16 mouse cellular contexts compared by ENCODE assay signal in the genomic region with DNA sequence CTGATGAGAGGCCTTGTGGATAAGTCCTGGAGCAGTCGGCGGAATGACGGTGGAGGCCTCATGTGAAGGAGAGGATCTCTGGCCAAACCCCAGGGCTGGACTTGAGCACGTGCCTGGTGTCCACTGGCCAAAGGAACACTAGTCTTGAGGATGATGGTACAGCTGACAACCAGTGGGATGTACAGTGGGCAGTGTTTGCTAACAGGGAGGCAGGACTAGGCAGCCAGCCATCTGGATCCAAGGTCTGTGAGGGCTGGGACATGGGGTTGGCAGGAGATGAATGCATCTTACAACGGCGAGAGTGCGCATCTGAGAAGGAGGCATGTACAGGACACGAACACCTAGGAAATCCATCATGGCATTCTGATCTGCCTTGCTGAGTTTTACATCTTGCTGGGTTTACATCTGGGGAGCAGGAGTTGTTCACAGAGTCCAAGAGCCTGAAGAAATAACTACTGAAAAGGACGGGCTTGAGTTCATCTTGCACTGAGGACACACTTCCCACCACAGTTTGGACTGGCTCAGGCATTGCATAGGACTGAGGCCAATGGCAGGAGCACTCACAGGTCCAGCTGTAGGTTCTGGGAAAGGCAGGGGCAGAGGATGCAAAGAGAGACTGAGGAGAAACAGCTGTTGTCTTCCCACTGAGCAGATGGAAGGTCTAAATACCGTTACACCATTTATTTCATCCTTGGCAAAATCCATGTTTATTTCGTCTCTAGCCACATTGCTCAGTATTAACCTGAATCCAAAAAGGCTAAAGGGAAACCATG. TPM values are rescaled to one million over a fixed set of nuclear protein-coding genes. Genes with fewer than 3 reads are reported as not detected.
DNase-seq lines count a peak whose midpoint lies in the region; ATAC-seq and TF ChIP-seq lines count a peak whose summit lies in the region.
"Had no signal": no experiment of that assay in that cellular context is flagged by ENCODE, and none has a peak within 500 bp of the region (broad histone marks: within the 10 kb centered on the region; RNA-seq: fewer than 3 reads in every experiment).

No protein-coding gene starts in this region.

- no peaks in the 10 kb centered on the region for H3K36me3 ChIP-seq in lung, embryonic 16.5 days (ENCODE audit: control insufficient read depth, insufficient read depth, low read length)
- H3K36me3 ChIP-seq: hindbrain, embryonic 13.5 days; neural tube, embryonic 15.5 days had no signal

- H3K4me3 ChIP-seq in lung, embryonic 16.5 days (ENCODE audit: low read length): no peak overlapping the region
- H3K4me3 ChIP-seq: hindbrain, embryonic 13.5 days; neural tube, embryonic 15.5 days had no signal

- TF ChIP-seq POLR2A in brain, embryonic 14.5 days (IDR thresholded peaks at IDR 0.05; ENCODE audit: borderline replicate concordance, extremely low read depth, insufficient read depth, insufficient read length, poor library complexity, severe bottlenecking): no peak

- no peaks in the 10 kb centered on the region for H3K9me3 ChIP-seq in lung, embryonic 16.5 days (ENCODE audit: control insufficient read depth, low read length)
- H3K9me3 ChIP-seq: hindbrain, embryonic 13.5 days; neural tube, embryonic 15.5 days had no signal

- no peak overlapping the region for H3K9ac ChIP-seq in lung, embryonic 16.5 days (ENCODE audit: low read length)
- H3K9ac ChIP-seq: hindbrain, embryonic 13.5 days; liver, embryonic 14.5 days; neural tube, embryonic 15.5 days had no signal

- peaks cover 10% of the 10 kb centered on the region; the same call in 1 of the 2 replicates for H3K4me1 ChIP-seq in lung, embryonic 16.5 days (replicated peaks; ENCODE audit: control insufficient read depth, insufficient read depth, low read length)
- H3K4me1 ChIP-seq: hindbrain, embryonic 13.5 days; neural tube, embryonic 15.5 days had no signal

- no peaks in the 10 kb centered on the region for H3K27me3 ChIP-seq in lung, embryonic 16.5 days (ENCODE audit: control insufficient read depth, insufficient read depth, low read depth, low read length)
- H3K27me3 ChIP-seq: neural tube, embryonic 15.5 days; Patski had no signal

- WGBS in lung, embryonic 16.5 days: 61% methylated on average over 11 of the region's 11 CpGs

- peak overlapping the region; percentile 80 for H3K27ac ChIP-seq in lung, embryonic 16.5 days (ENCODE audit: low read length)
- H3K27ac ChIP-seq: hindbrain, embryonic 13.5 days; liver, embryonic 14.5 days; neural tube, embryonic 15.5 days had no signal

- no peak for TF ChIP-seq CTCF in brain, embryonic 14.5 days (IDR thresholded peaks at IDR 0.05; ENCODE audit: borderline replicate concordance, extremely low read depth, insufficient read depth, insufficient read length)

- ATAC-seq in lung, embryonic 16.5 days (ENCODE audit: low read depth): peak; percentile 92
- ATAC-seq: CD4-positive, CD25-positive, alpha-beta regulatory T cell, adult 4 months had no signal

- no peak overlapping the region for H3K4me2 ChIP-seq in lung, embryonic 16.5 days (ENCODE audit: low read depth, low read length)
- H3K4me2 ChIP-seq: hindbrain, embryonic 13.5 days; neural tube, embryonic 15.5 days had no signal

- DNase-seq in heart, adult 11 months: peak; percentile 95
- no peak for DNase-seq in heart, adult 8-10 months (ENCODE audit: low spot score)
- DNase-seq in adipocyte (ENCODE audit: low spot score): peak; percentile 22
- DNase-seq in brain, embryonic 14.5 days (ENCODE audit: low read depth): peak; percentile 17
- no peak for DNase-seq in urinary bladder, adult 18-20 months (ENCODE audit: low spot score in 2 of 2)
- no peak for DNase-seq in thymus, postnatal 4 days
- DNase-seq in spleen, postnatal 4 days (ENCODE audit: low spot score in 2 of 2): no peak
- DNase-seq: kidney, postnatal 36 days; midbrain, embryonic 14.5 days; thymus, postnatal 14 days had no signal

RNA-seq across cellular contexts. Expression of gene Pakap, which starts 32.9 kb away (rescaled TPM):
- total RNA-seq in heart, adult 8-10 months (2022): 10 to 100 TPM; 29.2 to 44.2 (median 39.5) TPM
- polyA plus RNA-seq in brain, embryonic 14.5 days (2012; rRNA removed): 0.58 and 1.9 TPM in 2 replicates
- polyA plus RNA-seq in lung, embryonic 16.5 days (2015; fragmentation: Nextera tagmentation; extraction: Ambion mirVana): 45.7 and 50.0 TPM in 2 replicates

Comparison
In these comparisons a context has a peak if more than half of its experiments do, and no peak if none do; other contexts are left out.
1. DNase-seq: peak in heart, adult 11 months (single experiment), adipocyte (single experiment) and brain, embryonic 14.5 days (single experiment); none in heart, adult 8-10 months (single experiment), urinary bladder, adult 18-20 months (0 of 2), thymus, postnatal 4 days (single experiment) and spleen, postnatal 4 days (0 of 2).
2. RNA of gene Pakap, which starts 32.9 kb away (polyA plus RNA-seq): 45.7 to 50.0 TPM in lung, embryonic 16.5 days; 0.58 to 1.9 TPM in brain, embryonic 14.5 days; every median in the first group is over 10 times any median in the second.